Comparison of ENCODE assay signal across 9 mouse cellular contexts in the genomic region with DNA sequence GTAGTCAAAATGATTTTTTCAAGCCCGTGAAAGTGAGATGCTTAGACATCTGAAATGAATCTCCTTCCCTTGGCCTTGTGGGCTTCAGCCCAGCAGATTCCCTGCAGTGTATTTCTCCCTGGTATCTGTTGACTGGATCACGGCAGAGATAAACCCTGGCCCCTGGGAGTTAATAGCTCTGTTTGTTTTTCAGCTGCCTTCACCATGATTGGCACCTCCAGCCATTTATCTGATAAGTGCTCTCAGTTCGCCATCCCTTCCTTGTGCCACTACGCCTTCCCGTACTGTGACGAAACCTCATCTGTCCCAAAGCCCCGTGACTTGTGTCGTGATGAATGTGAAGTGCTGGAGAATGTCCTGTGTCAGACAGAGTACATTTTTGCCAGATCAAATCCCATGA.
"Had no signal": no experiment of that assay in that cellular context is flagged by ENCODE, and none has a peak within 500 bp of the region (broad histone marks: within the 10 kb centered on the region; RNA-seq: fewer than 3 reads in every experiment).

No protein-coding gene starts in this region.

- DNase-seq: lung, adult 18-20 months; lung, embryonic 14.5 days; lung, postnatal 10 days; lung, postnatal 4 days; midbrain, embryonic 14.5 days; right cerebral cortex, postnatal 14 days; thymus, adult 2 months; thymus, postnatal 25 days; thymus, postnatal 4 days had no signal
